9 mouse cellular contexts compared by ENCODE assay signal in genomic region chr14:79843135-79843550, GRCm38 (mm10).
A peak's percentile ranks its signal among the peaks of the same experiment; 100 is the strongest.
DNase-seq lines count a peak whose midpoint lies in the region; ATAC-seq and TF ChIP-seq lines count a peak whose summit lies in the region.
"Had no signal": no experiment of that assay in that cellular context is flagged by ENCODE, and none has a peak within 500 bp of the region (broad histone marks: within the 10 kb centered on the region; RNA-seq: fewer than 3 reads in every experiment).

No protein-coding gene starts in this region.

- 30% methylated on average over 13 of the region's 13 CpGs for WGBS in kidney, adult 2 months
- WGBS in kidney, embryonic 15.5 days: 18% methylated on average over 13 of the region's 13 CpGs
- 10% methylated on average over 13 of the region's 13 CpGs for WGBS in hindbrain, embryonic 16.5 days
- WGBS in neural tube, embryonic 12.5 days: 7% methylated on average over 13 of the region's 13 CpGs
- 15% methylated on average over 13 of the region's 13 CpGs for WGBS in liver, embryonic 12.5 days (ENCODE audit: insufficient replicate concordance)

- no peak for TF ChIP-seq POLR2A in kidney, adult 2 months (IDR thresholded peaks at IDR 0.05; ENCODE audit: low read depth, low read length)

- no peaks in the 10 kb centered on the region for H3K9me3 ChIP-seq in kidney, embryonic 15.5 days (replicated peaks)
- no peaks in the 10 kb centered on the region for H3K9me3 ChIP-seq in hindbrain, embryonic 16.5 days (ENCODE audit: control insufficient read depth, low read length)
- H3K9me3 ChIP-seq in neural tube, embryonic 12.5 days: no peaks in the 10 kb centered on the region
- no peaks in the 10 kb centered on the region for H3K9me3 ChIP-seq in liver, embryonic 12.5 days (replicated peaks)
- H3K9me3 ChIP-seq: heart, embryonic 15.5 days had no signal

- H3K27me3 ChIP-seq in kidney, adult 2 months (replicated peaks; ENCODE audit: control insufficient read depth, insufficient read depth, low read length): no peaks in the 10 kb centered on the region
- 0 out of 2 replicates have a peak, but pooled peaks cover 4% of the 10 kb centered on the region for H3K27me3 ChIP-seq in kidney, embryonic 15.5 days
- H3K27me3 ChIP-seq in hindbrain, embryonic 16.5 days (replicated peaks; ENCODE audit: control insufficient read depth, insufficient read depth, low read length): no peaks in the 10 kb centered on the region
- no peaks in the 10 kb centered on the region; the same call in 1 of the 2 replicates for H3K27me3 ChIP-seq in neural tube, embryonic 12.5 days (replicated peaks)
- H3K27me3 ChIP-seq in liver, embryonic 12.5 days (replicated peaks): no peaks in the 10 kb centered on the region
- H3K27me3 ChIP-seq: heart, embryonic 15.5 days had no signal

- no peak overlapping the region for H3K4me2 ChIP-seq in kidney, embryonic 15.5 days
- H3K4me2 ChIP-seq in hindbrain, embryonic 16.5 days (ENCODE audit: low read length): peak overlapping the region; percentile 8; the same call in 1 of the 2 replicates
- peak overlapping the region; percentile 22; the same call in 1 of the 2 replicates for H3K4me2 ChIP-seq in neural tube, embryonic 12.5 days (replicated peaks)
- H3K4me2 ChIP-seq in liver, embryonic 12.5 days: no peak overlapping the region
- H3K4me2 ChIP-seq: heart, embryonic 15.5 days had no signal

- no peak overlapping the region for H3K27ac ChIP-seq in kidney, adult 2 months (ENCODE audit: insufficient read depth, low read depth, low read length)
- H3K27ac ChIP-seq in kidney, embryonic 15.5 days: no peak overlapping the region
- H3K27ac ChIP-seq in hindbrain, embryonic 16.5 days (ENCODE audit: low read depth, low read length): no peak overlapping the region
- H3K27ac ChIP-seq in neural tube, embryonic 12.5 days: no peak overlapping the region
- H3K27ac ChIP-seq in liver, embryonic 12.5 days: no peak overlapping the region
- H3K27ac ChIP-seq: heart, embryonic 15.5 days had no signal

- TF ChIP-seq CTCF in kidney, adult 2 months (conservative IDR thresholded peaks at IDR 0.05; ENCODE audit: insufficient read depth, insufficient read length, low read depth, low read length): no peak; the same call in 1 of the 2 replicates

- no peaks in the 10 kb centered on the region for H3K4me1 ChIP-seq in kidney, adult 2 months (ENCODE audit: control insufficient read depth, insufficient read depth, low read length)
- H3K4me1 ChIP-seq in kidney, embryonic 15.5 days: no peaks in the 10 kb centered on the region
- peaks cover 3% of the 10 kb centered on the region; the same call in 1 of the 2 replicates for H3K4me1 ChIP-seq in hindbrain, embryonic 16.5 days (ENCODE audit: control insufficient read depth, insufficient read depth, low read depth, low read length)
- no peaks in the 10 kb centered on the region for H3K4me1 ChIP-seq in neural tube, embryonic 12.5 days
- no peaks in the 10 kb centered on the region for H3K4me1 ChIP-seq in liver, embryonic 12.5 days
- H3K4me1 ChIP-seq: heart, embryonic 15.5 days had no signal

- no peaks in the 10 kb centered on the region for H3K36me3 ChIP-seq in kidney, adult 2 months (ENCODE audit: control insufficient read depth, insufficient read depth, low read length)
- no peaks in the 10 kb centered on the region for H3K36me3 ChIP-seq in kidney, embryonic 15.5 days
- no peaks in the 10 kb centered on the region for H3K36me3 ChIP-seq in hindbrain, embryonic 16.5 days (ENCODE audit: control insufficient read depth, insufficient read depth, low read length)
- no peaks in the 10 kb centered on the region for H3K36me3 ChIP-seq in neural tube, embryonic 12.5 days
- H3K36me3 ChIP-seq in liver, embryonic 12.5 days: no peaks in the 10 kb centered on the region
- H3K36me3 ChIP-seq: heart, embryonic 15.5 days had no signal

- DNase-seq in kidney, adult 2 months: peak; percentile 34
- peak; percentile 24 for DNase-seq in ES-CJ7 (ENCODE audit: low read depth, low spot score)
- DNase-seq in cerebellum, postnatal 14 days: peak; percentile 68 to 74
- DNase-seq in thymus, postnatal 0 days (ENCODE audit: low spot score): no peak

- H3K9ac ChIP-seq in kidney, embryonic 15.5 days: no peak overlapping the region
- H3K9ac ChIP-seq in hindbrain, embryonic 16.5 days (ENCODE audit: low read depth, low read length): peak overlapping the region; percentile 19; the same call in 1 of the 2 replicates
- no peak overlapping the region for H3K9ac ChIP-seq in neural tube, embryonic 12.5 days
- H3K9ac ChIP-seq in liver, embryonic 12.5 days: no peak overlapping the region
- H3K9ac ChIP-seq: heart, embryonic 15.5 days had no signal

- ATAC-seq in kidney, embryonic 15.5 days (replicated peaks; ENCODE audit: low FRiP score): no peak
- peak; percentile 77 for ATAC-seq in hindbrain, embryonic 16.5 days
- ATAC-seq in neural tube, embryonic 12.5 days (ENCODE audit: low FRiP score, low read depth): peak; percentile 65; the same call in 1 of the 2 replicates
- no peak for ATAC-seq in liver, embryonic 12.5 days

- H3K4me3 ChIP-seq in kidney, adult 2 months (ENCODE audit: insufficient read depth, low read depth, low read length): no peak overlapping the region
- no peak overlapping the region for H3K4me3 ChIP-seq in kidney, embryonic 15.5 days (replicated peaks)
- no peak overlapping the region for H3K4me3 ChIP-seq in hindbrain, embryonic 16.5 days (ENCODE audit: low read length)
- no peak overlapping the region for H3K4me3 ChIP-seq in neural tube, embryonic 12.5 days
- H3K4me3 ChIP-seq in liver, embryonic 12.5 days: no peak overlapping the region
- H3K4me3 ChIP-seq: heart, embryonic 15.5 days had no signal

Comparison
In these comparisons a context has a peak if more than half of its experiments do, and no peak if none do; other contexts are left out.
1. ATAC-seq: peak in hindbrain, embryonic 16.5 days (single experiment) and neural tube, embryonic 12.5 days (single experiment); none in kidney, embryonic 15.5 days (single experiment) and liver, embryonic 12.5 days (single experiment).
2. H3K4me2 ChIP-seq: peak in hindbrain, embryonic 16.5 days (single experiment) and neural tube, embryonic 12.5 days (single experiment); none in kidney, embryonic 15.5 days (single experiment) and liver, embryonic 12.5 days (single experiment).